Mouse (Mus musculus) embryonic fibroblast, embryonic 13.5 days (primary cell): Measurements from ENCODE around the gene Aldh6a1.

Experiments used
- CTCF ChIP-seq: IDR thresholded peaks from 2 replicates; pipeline ENCODE4 v1.5.1; 2011; ENCODE audit warnings: mild to moderate bottlenecking, control low read depth, low read length, moderate library complexity, borderline replicate concordance; ENCODE audit not compliant: insufficient read depth
- POLR2A ChIP-seq: IDR thresholded peaks from 2 replicates; pipeline ENCODE4 v1.6.1; 2011; ENCODE audit warnings: low read depth, mild to moderate bottlenecking, control low read depth, low read length, moderate library complexity

- no peak for TF ChIP-seq CTCF
- no peak for TF ChIP-seq POLR2A
These were observed 66.1 kb downstream of the Aldh6a1 start for GRCm38 (mm10) chr12:84384644-84385081.
